Mouse (Mus musculus) Muller cell, postnatal 12 days (primary cell): ENCODE measurements around the gene Cd4.
A peak's percentile ranks its signal among the peaks of the same experiment; 100 is the strongest.
"Not testable (repeated sequence)": the region's sequence is repeated elsewhere in the genome, so short reads cannot be mapped to it uniquely, and the experiment has no call there.

Source experiments
- DNase-seq: peaks from one replicate; pipeline ENCODE4 v3.0.0-alpha.2; 2015; ENCODE audit errors: inconsistent ontology term

The Cd4 gene

GRCm38 (mm10) chr6:124915942-124916694, 28.1 kb upstream of the Cd4 start:
- no peak for DNase-seq

GRCm38 (mm10) chr6:124915160-124915941, 27.3 kb upstream of the Cd4 start:
- DNase-seq = no peak

DNA sequence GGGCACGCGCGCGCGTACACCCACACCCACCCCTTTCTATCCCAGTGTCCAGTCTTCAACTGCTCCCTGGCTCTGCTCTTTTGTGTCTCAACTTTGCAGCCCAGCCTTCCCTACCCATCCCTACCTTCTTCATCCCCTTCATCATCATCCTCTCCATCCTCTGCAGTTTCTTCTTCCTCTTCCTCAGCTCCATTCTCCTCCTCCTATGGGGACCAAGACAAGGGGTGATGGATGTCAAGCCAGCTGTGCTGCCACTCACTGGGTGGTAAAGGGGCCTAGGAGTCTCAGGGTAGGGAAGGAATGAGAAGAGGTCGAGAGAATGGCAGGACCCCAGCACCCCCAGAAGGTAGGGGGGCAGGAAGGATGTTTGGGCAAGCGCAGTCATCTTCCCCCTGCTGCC, 26.5 kb upstream of the Cd4 start:
- no peak for DNase-seq

GRCm38 (mm10) chr6:124913721-124914285, 25.8 kb upstream of the Cd4 start:
- DNase-seq = no peak

GRCm38 (mm10) chr6:124913214-124913613, 25.2 kb upstream of the Cd4 start:
- DNase-seq = no peak

GRCm38 (mm10) chr6:124911533-124912218, 23.7 kb upstream of the Cd4 start, which contains the start of gene Lag3:
TSS of gene Lag3 (minus strand) at chr6:124911705.
- DNase-seq = no peak

GRCm38 (mm10) chr6:124910032-124910431, 22.0 kb upstream of the Cd4 start:
- DNase-seq = no peak

DNA sequence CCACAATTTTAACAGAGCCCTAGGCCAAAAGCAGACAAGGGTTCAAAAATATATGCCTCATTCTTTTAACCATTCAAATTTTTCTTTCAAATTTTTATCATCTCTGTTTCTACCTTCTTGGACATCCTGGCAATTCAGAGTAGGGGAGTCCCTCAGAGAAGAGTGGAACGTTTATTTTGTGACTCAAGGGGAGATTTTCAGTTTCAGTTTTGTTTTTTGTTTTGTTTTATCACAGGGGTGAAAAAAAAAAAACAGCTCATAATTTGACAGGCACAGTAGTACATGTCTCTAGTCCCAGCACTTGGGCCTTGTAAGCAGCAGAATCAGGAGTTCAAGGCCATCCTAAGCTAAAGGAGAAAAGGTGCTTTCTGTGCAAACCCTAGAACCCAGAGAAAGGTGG, 19.7 kb upstream of the Cd4 start:
- DNase-seq = no peak

GRCm38 (mm10) chr6:124904991-124905860, 17.2 kb upstream of the Cd4 start:
- DNase-seq = no peak

- DNase-seq = peak; percentile 63
These were observed 16.4 kb upstream of the Cd4 start for GRCm38 (mm10) chr6:124904161-124904981.

- DNase-seq = peak; percentile 92
These were observed 15.6 kb upstream of the Cd4 start for GRCm38 (mm10) chr6:124903580-124904151.

DNA sequence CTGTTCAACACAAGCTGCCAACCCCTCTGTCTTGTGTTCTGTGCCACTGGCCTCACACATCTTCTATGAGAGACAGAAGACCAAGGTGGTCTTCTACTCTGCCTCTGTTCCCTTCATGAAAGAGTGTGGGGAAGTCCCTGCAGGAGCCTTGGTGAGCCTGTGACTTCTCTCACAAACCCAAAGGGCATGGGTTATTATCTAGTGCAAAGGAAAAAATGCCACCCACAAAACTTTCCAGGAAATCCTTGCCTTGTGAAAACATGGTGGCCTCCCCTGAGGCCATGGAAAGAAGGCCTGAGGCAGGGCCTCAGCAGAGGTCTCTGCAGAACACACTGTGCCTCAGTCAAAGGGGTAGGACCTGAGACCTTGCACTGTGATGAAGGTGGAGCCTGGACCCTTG, 13.8 kb upstream of the Cd4 start:
- DNase-seq = no peak

GRCm38 (mm10) chr6:124900801-124901480, 12.9 kb upstream of the Cd4 start:
- no peak for DNase-seq

DNA sequence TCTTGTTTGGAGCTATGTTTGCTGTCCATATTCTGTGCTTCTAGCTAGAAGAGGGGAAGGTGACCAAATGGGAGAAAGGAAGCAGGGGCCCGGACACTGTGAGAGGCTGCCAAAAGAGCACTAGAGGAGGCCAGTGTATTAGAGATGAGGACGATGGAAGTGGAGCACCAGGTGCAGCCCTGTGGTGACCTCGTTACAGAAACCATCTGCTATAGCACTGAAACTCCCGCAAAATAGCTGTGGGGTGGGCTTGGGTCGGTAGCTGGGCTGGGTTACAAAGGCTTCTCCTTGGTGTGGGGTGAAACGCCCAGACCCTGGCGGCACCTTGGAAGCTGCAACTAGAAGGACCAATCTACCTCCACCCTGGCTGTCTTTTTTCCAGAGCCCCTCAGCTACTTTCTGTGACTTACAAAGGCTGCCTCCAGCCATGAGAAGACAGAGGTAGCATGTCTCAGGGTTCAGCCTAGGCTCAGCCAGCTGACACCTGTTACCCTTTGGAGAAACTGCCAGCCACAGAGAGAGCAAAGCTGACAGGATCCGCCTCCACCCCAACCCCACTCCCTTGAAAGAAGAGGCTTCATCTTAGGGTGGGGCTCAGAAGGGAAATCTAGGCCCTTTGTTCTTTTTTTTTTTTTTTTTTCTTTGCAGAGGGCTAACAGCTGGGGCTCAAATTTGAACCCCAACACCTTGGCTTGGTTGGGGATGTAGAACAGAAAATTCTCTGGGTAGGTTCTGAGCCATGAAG, 12.2 kb upstream of the Cd4 start:
- no peak for DNase-seq

DNA sequence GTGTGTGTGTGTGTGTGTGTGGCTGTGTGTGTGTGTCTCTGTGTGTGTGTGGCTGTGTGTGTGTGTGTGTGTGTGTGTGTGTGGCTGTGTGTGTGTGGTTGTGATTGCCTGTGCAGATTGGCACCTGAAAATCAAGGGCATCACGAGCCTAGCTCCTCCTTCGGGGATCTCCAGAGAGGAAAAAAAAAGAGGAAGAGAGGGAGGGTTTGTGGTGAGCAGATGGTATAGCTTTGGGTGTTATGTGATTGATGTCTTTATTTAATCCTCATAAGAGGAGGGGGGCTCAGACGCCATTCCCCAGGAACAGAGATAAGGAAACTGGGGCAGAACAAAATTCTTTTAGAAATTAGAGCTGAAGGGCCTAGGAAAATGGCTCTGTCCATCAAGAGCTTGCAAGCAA, 10.3 kb upstream of the Cd4 start:
- no peak for DNase-seq

DNA sequence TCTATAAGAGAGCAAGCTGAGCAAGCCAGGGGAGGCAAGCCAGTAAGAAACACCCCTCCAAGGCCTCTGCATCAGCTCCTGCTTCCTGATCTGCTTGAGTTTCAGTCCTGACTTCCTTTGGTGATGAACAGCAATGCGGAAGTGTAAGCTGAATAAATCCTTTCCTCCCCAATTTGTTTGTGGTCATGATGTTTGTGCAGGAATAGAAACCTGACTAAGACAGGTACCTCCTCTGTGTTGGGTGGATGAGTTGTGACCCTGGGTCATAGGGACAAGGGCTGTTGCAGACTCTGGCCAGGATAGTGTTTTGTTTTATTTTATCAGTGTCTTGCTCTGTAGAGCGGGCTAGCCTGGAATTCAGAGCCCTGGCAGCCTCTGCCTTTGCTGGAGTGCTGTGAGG, 6.1 kb upstream of the Cd4 start:
- not testable (repeated sequence) for DNase-seq

DNA sequence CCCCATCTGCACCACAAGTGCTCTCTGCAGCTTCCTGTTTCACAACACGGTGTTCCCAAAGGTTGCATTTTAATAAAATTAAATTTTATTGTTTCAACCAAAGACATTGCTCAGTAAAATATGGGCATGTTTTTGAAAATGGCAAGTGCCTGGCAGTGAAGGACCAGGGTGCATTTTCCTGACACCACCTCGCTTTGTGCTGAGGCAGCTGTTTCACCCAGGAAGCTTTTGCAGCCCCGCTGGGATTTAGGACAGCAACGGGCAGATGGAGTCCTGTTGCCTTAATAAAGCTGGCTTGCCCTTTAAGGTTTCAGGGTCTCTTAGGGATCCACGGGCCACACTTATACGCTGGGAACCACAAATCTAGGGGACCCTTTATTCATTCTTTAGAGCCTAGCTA, 3.0 kb upstream of the Cd4 start:
- no peak for DNase-seq

DNA sequence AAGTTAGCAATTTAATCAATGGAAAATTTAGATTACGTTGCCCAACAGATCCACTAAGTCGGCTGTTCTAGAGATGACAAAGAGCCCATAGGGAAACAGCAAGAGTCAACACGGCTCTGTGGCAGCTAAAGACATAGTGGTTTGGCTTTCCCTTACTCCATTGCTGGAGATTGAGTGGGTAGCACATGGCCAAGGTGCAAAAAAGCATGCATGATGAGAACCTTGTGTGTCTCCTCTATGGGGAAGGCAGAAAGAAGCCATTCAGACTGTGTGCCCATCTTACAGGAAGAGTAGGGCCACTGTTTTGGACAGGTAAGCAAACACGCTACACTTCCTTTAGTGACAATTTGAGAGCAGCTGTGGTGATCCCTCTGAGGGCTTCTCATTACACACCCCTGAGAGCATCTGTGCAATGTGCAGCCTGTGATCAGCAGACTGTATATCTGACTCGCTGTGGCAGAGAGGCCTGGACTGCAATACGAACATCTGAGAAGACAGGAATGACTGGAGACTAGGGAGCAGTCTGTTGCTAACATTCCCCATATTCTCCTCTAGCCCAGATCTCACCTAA, 619 bp upstream of the Cd4 start:
- DNase-seq = no peak
